Mouse (Mus musculus): ENCODE results near the gene Lztfl1. TPM values are rescaled to one million over a fixed set of nuclear protein-coding genes. Genes with fewer than 3 reads are reported as not detected.
"Not testable (repeated sequence)": the region's sequence is repeated elsewhere in the genome, so short reads cannot be mapped to it uniquely, and the experiment has no call there.

Lztfl1 gene
- polyA plus RNA-seq, 1 experiment from 2014 or later: 51.2 TPM

DNA sequence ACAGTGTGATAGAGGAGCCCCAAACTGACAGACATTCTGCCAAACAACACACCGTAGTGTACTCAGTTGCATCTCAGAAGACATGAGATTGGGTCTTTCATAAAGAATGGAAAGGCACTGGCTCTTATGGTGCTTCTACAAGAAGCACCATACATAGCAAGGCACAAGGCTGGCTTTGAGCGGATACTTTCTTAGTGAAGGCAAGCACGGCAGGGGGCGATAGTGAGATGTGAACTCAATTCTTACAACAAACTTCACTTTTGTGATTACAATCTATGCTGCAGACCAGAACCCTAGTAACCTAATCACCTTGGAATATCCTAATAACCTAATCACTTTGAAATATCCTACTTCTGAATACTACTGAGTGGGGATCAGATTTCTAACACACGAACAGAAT, 51.9 kb downstream of the Lztfl1 start:
- no peak for ATAC-seq
- no peaks in the 10 kb centered on the region for H3K9me3 ChIP-seq
- H3K27me3 ChIP-seq: no peaks in the 10 kb centered on the region
- H3K9ac ChIP-seq (replicated peaks): no peak overlapping the region
- no peak overlapping the region for H3K27ac ChIP-seq
- no peaks in the 10 kb centered on the region for H3K4me1 ChIP-seq (replicated peaks)
- H3K4me3 ChIP-seq (replicated peaks): no peak overlapping the region
- H3K36me3 ChIP-seq: no peaks in the 10 kb centered on the region
- 58% methylated on average over 5 of the region's 5 CpGs for WGBS
- H3K4me2 ChIP-seq (replicated peaks): no peak overlapping the region

GRCm38 (mm10) chr9:123659986-123660676, 57.4 kb downstream of the Lztfl1 start:
- H3K4me1 ChIP-seq (replicated peaks); H3K4me3 ChIP-seq (replicated peaks); H3K9me3 ChIP-seq; H3K9ac ChIP-seq (replicated peaks); H3K36me3 ChIP-seq; ATAC-seq; H3K27ac ChIP-seq; H3K27me3 ChIP-seq; H3K4me2 ChIP-seq (replicated peaks): not testable (repeated sequence)
- WGBS: 85% methylated on average over 18 of the region's 18 CpGs

GRCm38 (mm10) chr9:123658981-123659380, 58.5 kb downstream of the Lztfl1 start:
- Histone ChIP-seq H3K4me3 (replicated peaks) (no peak overlapping the region), H3K36me3 (no peaks in the 10 kb centered on the region), H3K9ac (replicated peaks) (no peak overlapping the region), H3K4me2 (replicated peaks) (no peak overlapping the region), H3K4me1 (replicated peaks) (no peaks in the 10 kb centered on the region), H3K9me3 (no peaks in the 10 kb centered on the region), H3K27me3 (no peaks in the 10 kb centered on the region), H3K27ac (no peak overlapping the region)
- no peak for ATAC-seq

GRCm38 (mm10) chr9:123657457-123657856, 60.0 kb downstream of the Lztfl1 start:
- Histone ChIP-seq H3K27me3 (no peaks in the 10 kb centered on the region), H3K4me3 (replicated peaks) (no peak overlapping the region), H3K27ac (no peak overlapping the region), H3K4me1 (replicated peaks) (no peaks in the 10 kb centered on the region), H3K4me2 (replicated peaks) (no peak overlapping the region), H3K9ac (replicated peaks) (no peak overlapping the region), H3K9me3 (no peaks in the 10 kb centered on the region), H3K36me3 (no peaks in the 10 kb centered on the region)
- WGBS: 86% methylated on average over 3 of the region's 3 CpGs
- no peak for ATAC-seq

DNA sequence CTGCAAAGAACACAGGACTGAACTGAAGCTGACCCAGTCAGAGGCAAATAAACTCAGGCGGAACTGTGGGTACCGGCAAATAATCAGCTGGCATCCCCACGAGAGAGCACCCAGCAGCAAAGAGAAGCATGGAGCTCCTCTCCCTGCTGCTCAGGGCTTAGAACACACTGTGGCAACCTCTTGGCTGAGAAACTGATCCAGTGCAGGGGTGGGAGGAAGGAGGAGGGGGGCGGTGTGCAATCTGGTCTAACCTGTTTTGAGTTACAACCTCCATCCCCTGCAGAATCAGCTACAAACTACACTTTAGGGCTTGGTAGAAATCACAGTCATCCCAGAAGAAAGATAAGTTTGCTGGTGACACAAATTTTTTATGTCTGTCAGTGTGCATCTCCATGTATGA, 66.1 kb downstream of the Lztfl1 start:
- H3K9ac ChIP-seq (replicated peaks): no peak overlapping the region
- no peaks in the 10 kb centered on the region for H3K9me3 ChIP-seq
- H3K27me3 ChIP-seq: no peaks in the 10 kb centered on the region
- 56% methylated on average over 4 of the region's 4 CpGs for WGBS
- H3K4me3 ChIP-seq (replicated peaks): no peak overlapping the region
- ATAC-seq: no peak
- no peaks in the 10 kb centered on the region for H3K36me3 ChIP-seq
- no peaks in the 10 kb centered on the region for H3K4me1 ChIP-seq (replicated peaks)
- H3K27ac ChIP-seq: no peak overlapping the region
- no peak overlapping the region for H3K4me2 ChIP-seq (replicated peaks)

DNA sequence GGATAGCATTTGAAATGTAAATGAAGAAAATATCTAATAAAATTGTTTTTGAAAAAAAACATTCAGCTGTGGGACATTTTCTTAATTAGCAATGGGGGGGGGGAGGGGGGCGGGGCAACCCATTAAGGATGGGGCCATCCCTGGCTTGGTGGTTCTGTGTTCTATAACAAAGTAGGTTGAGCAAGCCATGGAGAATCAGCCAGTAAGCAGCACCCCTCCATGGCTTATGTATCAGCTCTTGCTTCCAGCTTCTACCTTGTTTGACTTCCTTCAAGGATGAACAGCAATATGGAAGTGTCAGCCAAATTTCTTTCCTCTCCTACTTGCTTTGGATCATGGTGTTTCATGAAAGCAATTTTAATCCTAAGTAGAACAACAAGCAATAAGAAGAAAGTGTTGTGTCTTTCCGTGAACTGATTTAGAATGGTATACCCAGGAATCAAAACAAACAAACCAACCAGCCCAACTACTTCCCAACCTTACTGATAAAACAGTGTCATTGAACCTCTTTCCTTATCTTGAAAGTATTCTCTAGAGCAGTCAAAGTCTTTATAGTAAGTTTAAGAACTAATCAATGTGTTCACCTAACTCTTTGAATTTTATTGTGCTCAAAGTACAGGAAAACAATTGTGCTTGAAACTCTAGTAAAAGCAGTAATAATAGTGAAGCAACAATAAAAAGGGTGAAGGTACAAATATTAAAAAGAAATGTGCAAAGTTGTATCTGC, 67.5 kb downstream of the Lztfl1 start:
- 89% methylated on average over 2 of the region's 2 CpGs for WGBS
- H3K9ac ChIP-seq (replicated peaks): no peak overlapping the region
- H3K27me3 ChIP-seq: no peaks in the 10 kb centered on the region
- no peak overlapping the region for H3K27ac ChIP-seq
- H3K4me1 ChIP-seq (replicated peaks): no peaks in the 10 kb centered on the region
- no peaks in the 10 kb centered on the region for H3K36me3 ChIP-seq
- H3K9me3 ChIP-seq: no peaks in the 10 kb centered on the region
- no peak overlapping the region for H3K4me3 ChIP-seq (replicated peaks)
- no peak overlapping the region for H3K4me2 ChIP-seq (replicated peaks)
- ATAC-seq: no peak

Other genes with a start within 250 kb of the Lztfl1 start
- 20.3 and 22.7 TPM in 2 replicates for gene Limd1, start 239.0 kb downstream of the Lztfl1 start, polyA plus RNA-seq (2015; fragmentation: Nextera tagmentation; extraction: Ambion mirVana)
- gene Sacm1l, start 187.9 kb downstream of the Lztfl1 start, polyA plus RNA-seq (2015; fragmentation: Nextera tagmentation; extraction: Ambion mirVana): 45.8 and 49.9 TPM in 2 replicates
- 0.24 and 0.30 TPM in 2 replicates for gene Slc6a20b, start 85.1 kb downstream of the Lztfl1 start, polyA plus RNA-seq (2015; fragmentation: Nextera tagmentation; extraction: Ambion mirVana)
- gene Ccr9, start 39.3 kb downstream of the Lztfl1 start, polyA plus RNA-seq (2015; fragmentation: Nextera tagmentation; extraction: Ambion mirVana): 0.22 and 0.36 TPM in 2 replicates
- gene Slc6a20a, start 38.8 kb downstream of the Lztfl1 start, polyA plus RNA-seq (2015; fragmentation: Nextera tagmentation; extraction: Ambion mirVana): 5.3 and 5.6 TPM in 2 replicates
- gene Cxcr6, start 88.8 kb upstream of the Lztfl1 start, polyA plus RNA-seq (2015; fragmentation: Nextera tagmentation; extraction: Ambion mirVana): 0.21 and 0.22 TPM in 2 replicates
- 11.1 and 13.3 TPM in 2 replicates for gene Fyco1, start 134.2 kb upstream of the Lztfl1 start, polyA plus RNA-seq (2015; fragmentation: Nextera tagmentation; extraction: Ambion mirVana)
- 0.10 and 0.11 TPM in 2 replicates for gene Xcr1, start 144.3 kb upstream of the Lztfl1 start, polyA plus RNA-seq (2015; fragmentation: Nextera tagmentation; extraction: Ambion mirVana)